Mouse (Mus musculus) ovary, postnatal 36 days (tissue): ENCODE results near the gene Supt3.

Experiments
- DNase-seq: peaks from one replicate; pipeline ENCODE4 v3.0.0; 2022; ENCODE audit warnings: low spot score, mixed read lengths

The Supt3 gene

DNA sequence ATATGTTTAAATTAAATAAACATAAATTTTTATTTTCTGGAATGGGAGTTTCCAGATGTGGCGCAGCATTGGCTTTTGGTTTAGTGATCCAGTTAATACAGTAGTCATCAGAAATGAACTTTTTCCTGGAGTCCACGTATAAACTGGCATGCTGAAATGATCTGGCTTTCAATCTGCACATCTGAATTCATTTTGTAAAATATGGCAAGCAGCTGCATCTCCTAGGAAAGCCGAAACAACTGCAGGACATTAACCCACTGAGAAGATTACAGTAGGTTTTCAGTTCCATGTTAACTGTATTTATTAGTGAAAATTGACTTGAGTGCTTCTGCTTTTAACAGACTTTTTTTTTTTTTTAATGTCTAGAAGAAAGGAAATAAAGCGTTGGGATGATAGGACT, 5.4 kb downstream of the Supt3 start:
- no peak for DNase-seq

- DNase-seq, result no peak
Observed at GRCm38 (mm10) chr17:44783143-44783542, 6.2 kb downstream of the Supt3 start.

DNA sequence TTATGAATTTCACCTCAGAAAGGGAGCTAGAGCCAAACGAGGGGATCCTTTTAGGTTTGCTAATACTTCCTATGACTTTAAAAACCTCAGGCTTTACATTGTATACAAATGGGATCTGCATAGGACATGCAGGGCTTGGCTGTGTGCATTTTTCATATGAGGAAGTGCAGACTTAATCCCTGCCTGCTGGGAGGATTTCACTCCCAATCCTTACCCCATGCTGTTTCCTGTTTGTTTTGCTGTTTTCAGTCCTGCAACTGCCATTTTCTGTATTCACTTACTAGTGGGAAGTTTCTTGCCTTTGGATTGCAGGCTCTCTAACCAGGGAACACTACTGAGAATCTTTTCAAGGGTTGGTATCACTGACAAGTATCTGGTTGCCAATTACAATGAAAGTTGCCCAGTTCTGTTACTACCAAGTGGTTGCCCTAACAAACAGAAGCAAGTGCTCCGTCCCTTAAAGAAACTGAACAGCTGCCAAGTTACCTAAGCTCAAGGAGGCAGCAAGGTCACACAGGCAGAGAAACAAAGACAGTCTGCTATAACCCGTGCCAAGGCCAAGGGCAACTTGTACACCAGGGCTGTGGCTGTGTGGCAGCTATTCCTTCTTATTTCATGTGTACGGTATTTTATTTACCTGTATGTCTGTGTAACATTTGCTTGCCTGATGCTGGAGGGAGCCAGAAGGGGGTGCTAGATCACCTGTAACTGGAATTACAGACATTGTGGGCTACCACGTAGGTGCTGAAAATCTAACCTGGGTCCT, 12.2 kb downstream of the Supt3 start:
- DNase-seq, result peak; percentile 20

DNA sequence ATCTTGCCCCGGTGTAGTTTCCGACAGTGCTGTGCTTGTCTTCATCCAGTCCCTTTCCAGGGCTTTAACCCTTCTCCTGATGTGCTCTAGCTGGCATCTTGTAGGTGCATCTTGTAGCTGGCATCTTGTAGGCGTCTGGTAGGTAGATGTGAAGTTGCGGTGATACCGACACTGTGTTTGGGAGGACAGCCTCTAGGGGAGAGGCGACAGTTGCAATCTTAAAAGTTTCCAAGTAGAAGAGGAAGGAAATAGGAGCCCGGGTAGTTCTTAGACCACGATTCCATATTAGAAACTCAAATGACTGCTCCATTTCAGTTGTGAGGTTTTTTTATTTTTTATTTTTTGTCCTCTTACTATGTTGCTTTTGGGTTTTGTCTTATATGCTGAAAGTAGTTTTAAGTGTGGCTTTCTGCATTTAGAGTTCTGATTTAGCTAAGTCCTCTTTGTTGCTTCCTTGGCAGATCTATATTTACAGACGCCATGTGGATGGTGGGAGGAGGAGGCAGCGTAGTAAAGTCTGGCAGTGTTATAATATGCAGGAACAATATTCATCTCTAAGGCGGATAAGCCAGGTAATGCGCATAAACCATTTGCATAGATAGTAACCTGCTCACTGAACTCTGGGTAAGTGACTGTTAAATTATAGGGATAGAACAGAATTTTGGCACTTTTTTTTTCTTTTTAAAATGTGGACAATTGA, 15.4 kb downstream of the Supt3 start:
- DNase-seq, result no peak

DNA sequence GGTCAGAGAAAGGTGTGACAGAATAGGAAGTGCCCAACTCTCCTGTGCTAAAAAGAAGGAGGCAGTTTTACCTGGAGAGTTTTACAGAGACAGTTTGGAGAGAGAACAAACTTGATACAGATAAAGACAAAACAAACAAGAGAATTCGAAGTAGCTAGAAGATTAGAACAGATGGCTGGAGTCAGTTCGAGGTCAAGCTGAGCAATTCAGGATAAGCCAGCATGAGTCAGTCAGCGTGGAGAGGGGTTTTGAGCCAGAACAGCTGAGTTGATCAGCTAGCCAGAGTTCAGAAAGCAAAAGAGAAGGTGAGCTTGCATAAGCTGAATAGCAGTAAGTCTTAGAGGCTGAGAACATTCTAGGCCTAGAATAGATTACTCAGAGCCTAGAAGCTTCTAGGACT, 20.4 kb downstream of the Supt3 start:
- no peak for DNase-seq

- DNase-seq, result no peak
Observed at GRCm38 (mm10) chr17:44807031-44807430, 30.1 kb downstream of the Supt3 start.

- no peak for DNase-seq
Observed at GRCm38 (mm10) chr17:44814508-44815175, 37.7 kb downstream of the Supt3 start, which contains the start of gene Runx2. Gene Runx2, minus strand, starts transcription at chr17:44814797.

- no peak for DNase-seq
Observed at GRCm38 (mm10) chr17:44818825-44819224, 41.9 kb downstream of the Supt3 start.

- DNase-seq, result no peak
Observed at GRCm38 (mm10) chr17:44819816-44820215, 42.9 kb downstream of the Supt3 start.

DNA sequence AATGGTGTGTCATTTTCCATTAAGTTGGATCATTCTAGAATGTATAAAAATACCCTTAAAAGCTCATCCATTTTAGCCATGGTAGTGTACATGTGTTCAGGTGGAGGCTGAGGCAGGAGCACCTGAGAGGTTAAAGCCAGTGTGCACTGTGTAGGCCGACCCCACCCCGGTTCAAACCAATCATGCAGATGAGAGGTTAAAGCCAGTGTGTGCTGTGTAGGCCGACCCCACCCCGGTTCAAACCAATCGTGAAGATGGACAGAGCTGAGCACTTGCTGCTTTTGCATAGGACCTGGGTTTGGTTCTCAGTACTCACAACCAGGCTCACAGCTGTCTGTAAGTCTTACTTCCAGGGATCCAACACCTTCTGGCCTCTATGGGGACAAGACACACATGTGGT, 45.0 kb downstream of the Supt3 start:
- no peak for DNase-seq

DNA sequence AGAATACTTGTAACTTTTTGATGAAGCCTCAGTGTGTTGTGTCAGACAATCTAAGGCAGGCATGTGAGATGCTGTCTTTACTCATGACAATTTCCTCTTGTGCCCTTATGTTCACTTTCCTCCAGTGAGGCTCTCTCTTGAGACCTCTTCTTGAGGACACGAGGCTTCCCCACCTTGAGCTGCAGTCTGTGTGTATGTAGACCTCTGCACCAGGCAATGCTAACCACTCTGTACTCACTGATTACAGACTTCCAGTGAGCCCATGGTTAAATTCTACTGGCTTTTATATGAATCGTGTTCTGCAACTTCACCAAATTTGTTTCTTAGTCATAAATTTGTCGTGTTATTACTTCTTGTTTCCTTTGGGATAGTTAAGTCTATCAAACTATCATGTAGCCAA, 50.2 kb downstream of the Supt3 start:
- DNase-seq, result no peak

GRCm38 (mm10) chr17:44827964-44828363, 51.0 kb downstream of the Supt3 start:
- no peak for DNase-seq

GRCm38 (mm10) chr17:44829587-44829986, 52.6 kb downstream of the Supt3 start:
- DNase-seq, result no peak

GRCm38 (mm10) chr17:44831201-44831600, 54.2 kb downstream of the Supt3 start:
- DNase-seq, result no peak

DNA sequence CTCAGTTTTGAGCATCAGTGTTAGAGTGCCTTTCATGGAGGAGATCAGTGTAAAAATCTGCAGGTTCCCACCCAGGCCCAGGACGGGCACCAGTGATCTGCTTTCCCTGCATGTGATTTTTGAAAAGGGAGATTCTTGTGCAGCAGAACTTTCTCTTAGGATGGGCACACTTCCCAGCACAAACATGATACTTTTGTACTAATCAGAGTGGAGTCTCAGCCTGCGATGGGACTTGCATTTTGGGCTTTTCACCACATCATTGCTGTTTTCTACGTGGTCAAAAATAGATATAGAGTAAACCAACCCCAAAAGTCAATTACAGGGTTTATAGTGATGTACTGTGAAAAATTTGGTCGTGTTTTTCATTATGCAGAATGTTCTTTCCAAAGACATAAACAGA, 65.2 kb downstream of the Supt3 start:
- DNase-seq, result no peak

- no peak for DNase-seq
Observed at GRCm38 (mm10) chr17:44863165-44863564, 86.2 kb downstream of the Supt3 start.

DNA sequence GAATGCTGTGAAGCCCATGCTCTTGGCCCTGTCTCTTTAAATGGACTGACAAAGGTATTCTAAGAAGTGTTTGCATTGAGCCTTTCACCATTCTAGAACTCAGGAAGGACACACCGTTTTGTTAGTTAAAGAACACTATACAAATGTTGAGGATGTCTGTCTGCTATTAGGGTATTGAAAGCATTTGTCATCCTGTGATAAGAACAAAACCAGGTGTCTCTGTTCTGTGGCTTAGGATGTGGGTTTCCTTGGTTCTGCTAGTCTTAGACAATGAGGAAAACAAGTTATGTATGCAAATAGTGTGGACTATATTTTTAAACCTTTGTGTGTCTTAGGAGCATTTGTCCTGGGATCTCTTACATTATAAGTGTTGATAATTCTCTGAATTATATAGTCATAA, 116.6 kb downstream of the Supt3 start:
- DNase-seq, result no peak

DNA sequence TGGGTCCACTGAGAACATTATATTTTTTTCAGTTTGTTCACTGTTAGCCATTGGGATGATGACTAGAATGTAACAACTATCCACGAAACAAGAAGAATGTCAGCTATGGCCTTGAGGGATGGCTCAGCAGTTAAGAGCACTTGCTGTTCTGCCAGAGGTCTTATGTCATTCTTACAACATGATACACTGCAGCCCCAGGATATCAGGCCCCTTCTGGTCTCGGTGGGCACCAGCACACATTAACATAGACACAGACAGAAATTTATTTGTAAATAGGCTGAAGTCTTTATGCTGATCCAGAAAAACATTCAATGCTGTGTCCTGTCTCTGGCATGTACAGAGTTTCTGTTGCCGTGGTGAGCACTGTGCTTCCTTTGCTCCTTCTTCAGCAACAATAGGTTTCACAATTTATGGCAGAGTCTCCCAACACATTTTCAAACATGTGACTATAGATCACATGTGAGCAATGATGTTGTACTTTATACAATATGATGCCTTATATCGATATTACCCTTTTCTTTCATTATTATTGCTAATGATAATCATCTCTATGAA, 166.7 kb downstream of the Supt3 start:
- no peak for DNase-seq

DNA sequence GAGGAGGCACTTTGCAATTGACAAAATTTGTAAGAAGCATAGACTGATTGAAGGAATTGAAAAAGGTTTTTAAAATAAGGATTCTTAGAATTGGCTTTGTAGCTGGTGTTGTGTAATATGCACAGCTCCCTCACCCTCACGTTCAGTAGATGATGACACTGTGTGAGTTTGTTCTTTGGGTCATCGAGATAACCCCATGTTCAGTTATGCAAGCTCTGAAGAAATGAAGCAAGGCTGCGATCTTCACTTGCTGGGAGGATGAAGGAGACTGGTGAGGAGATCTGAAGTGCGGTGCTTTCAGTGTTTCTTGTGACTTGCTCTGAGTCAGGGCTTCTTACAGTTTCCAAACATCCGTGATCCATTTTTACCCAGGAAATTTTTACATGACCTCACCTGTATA, 168.4 kb downstream of the Supt3 start:
- DNase-seq, result no peak

- DNase-seq, result no peak
Observed at GRCm38 (mm10) chr17:44948321-44948720, 171.4 kb downstream of the Supt3 start.

DNA sequence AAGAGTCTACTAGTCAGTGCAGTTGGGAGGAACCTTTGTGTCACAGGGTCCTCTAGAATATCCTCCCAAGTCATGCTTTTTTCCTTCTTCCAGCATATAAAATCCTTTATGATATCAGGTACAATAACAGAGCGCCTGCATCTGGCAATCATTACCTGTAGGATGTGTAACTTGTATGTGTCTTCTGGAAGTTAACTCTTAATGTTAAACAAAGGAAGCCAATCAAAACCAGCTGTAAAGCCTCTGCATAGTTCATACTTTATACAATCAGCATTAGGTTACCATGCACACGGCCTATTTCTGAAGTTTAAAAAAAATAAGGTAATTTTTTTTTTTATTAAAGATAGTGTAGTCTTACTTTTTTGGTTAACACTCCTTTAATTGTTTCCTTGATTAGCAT, 179.7 kb downstream of the Supt3 start:
- no peak for DNase-seq

- DNase-seq, result no peak
Observed at GRCm38 (mm10) chr17:44963051-44963798, 186.3 kb downstream of the Supt3 start.
